Mouse (Mus musculus) heart, embryonic 10.5 days (tissue): ENCODE results near the gene Nkrf. TPM values are rescaled to one million over a fixed set of nuclear protein-coding genes. Genes with fewer than 3 reads are reported as not detected.

Experiments used
- DNase-seq: peaks from one replicate; pipeline ENCODE4 v3.0.0-alpha.2; 2017; ENCODE audit warnings: low spot score
- H3K27ac ChIP-seq: fragments of 300-500 bp; sonication (generic); 2 replicates; pipeline ENCODE4 v1.5.1; 2016; ENCODE audit warnings: mild to moderate bottlenecking
- H3K27me3 ChIP-seq: fragments of 300-500 bp; sonication (generic); 2 replicates; pipeline ENCODE4 v1.6.1; 2016; ENCODE audit warnings: mild to moderate bottlenecking; ENCODE audit not compliant: poor library complexity, insufficient read depth, severe bottlenecking
- H3K36me3 ChIP-seq: fragments of 300-500 bp; sonication (generic); 2 replicates; pipeline ENCODE4 v1.6.1; 2016; ENCODE audit warnings: mild to moderate bottlenecking, moderate library complexity
- H3K4me1 ChIP-seq: fragments of 300-500 bp; sonication (generic); 2 replicates; pipeline ENCODE4 v1.6.1; 2016; ENCODE audit warnings: mild to moderate bottlenecking
- H3K4me3 ChIP-seq: fragments of 300-500 bp; sonication (generic); 2 replicates; pipeline ENCODE4 v1.5.1; 2016; ENCODE audit warnings: mild to moderate bottlenecking, moderate library complexity
- H3K9me3 ChIP-seq: fragments of 300-500 bp; sonication (generic); 2 replicates; pipeline ENCODE4 v1.6.1; 2016; ENCODE audit warnings: mild to moderate bottlenecking, moderate library complexity
- WGBS: fragments of 180-500 bp; shearing (Covaris S2); methylation state at CpG from one replicate; pipeline ENCODE4 v1.1.7; 2016; 5-methylcytosine and 5-hydroxymethylcytosine counted together
- polyA plus RNA-seq: library from polyadenylated mRNA; unstranded; fragments of >200 nt; fragmentation: Nextera tagmentation; extraction: Ambion mirVana; gene quantifications from 2 replicates; pipeline ENCODE4 v1.2.1, GENCODE M21; 2016

Gene Nkrf
- polyA plus RNA-seq, 1 experiment from 2014 or later: 1.9 TPM

GRCm38 (mm10) chrX:36839391-36839790 lies 63.3 kb downstream of the Nkrf start:
- 80% methylated on average over 7 of the region's 7 CpGs for whole genome bisulfite sequencing
- Histone ChIP-seq H3K9me3 (no peaks in the 10 kb centered on the region), H3K4me3 (no peak overlapping the region), H3K27ac (no peak overlapping the region), H3K36me3 (no peaks in the 10 kb centered on the region), H3K4me1 (no peaks in the 10 kb centered on the region), H3K27me3 (no peaks in the 10 kb centered on the region)
- DNase-seq: no peak

Other genes with a start within 250 kb of the Nkrf start
- 2.2 and 3.1 TPM in 2 replicates for gene Slc25a43, start 159.2 kb downstream of the Nkrf start, polyA plus RNA-seq
- gene Slc25a5, start 107.2 kb downstream of the Nkrf start, polyA plus RNA-seq: 1,068 and 1,241 TPM in 2 replicates
- gene Ube2a, start 29.0 kb downstream of the Nkrf start, polyA plus RNA-seq: 122 and 126 TPM in 2 replicates
- 21.9 and 26.5 TPM in 2 replicates for gene C330007P06Rik, start 28.8 kb downstream of the Nkrf start, polyA plus RNA-seq
- 14.9 and 19.0 TPM in 2 replicates for gene Sept6, start 88.9 kb upstream of the Nkrf start, polyA plus RNA-seq
- 1.8 and 2.3 TPM in 2 replicates for gene Sowahd, start 145.9 kb upstream of the Nkrf start, polyA plus RNA-seq
- 364 and 381 TPM in 2 replicates for gene Rpl39, start 182.5 kb upstream of the Nkrf start, polyA plus RNA-seq
- 11.2 and 15.3 TPM in 2 replicates for gene Upf3b, start 207.4 kb upstream of the Nkrf start, polyA plus RNA-seq
- 12.8 and 13.6 TPM in 2 replicates for gene Nkap, start 223.9 kb upstream of the Nkrf start, polyA plus RNA-seq